Mouse (Mus musculus) bone marrow, adult 2 months (tissue): ENCODE measurements around the gene Tead1.

Experiments used
- CTCF ChIP-seq: fragments of 200-500 bp; IDR thresholded peaks from 2 replicates; pipeline ENCODE4 v1.5.1; 2011; ENCODE audit warnings: low read length, control low read depth; ENCODE audit not compliant: control insufficient read depth, insufficient read depth
- POLR2A ChIP-seq: fragments of 200-500 bp; IDR thresholded peaks from 2 replicates; pipeline ENCODE4 v1.6.1; 2011; ENCODE audit warnings: low read depth, mild to moderate bottlenecking, control low read depth, low read length, borderline replicate concordance; ENCODE audit not compliant: control insufficient read depth

DNA sequence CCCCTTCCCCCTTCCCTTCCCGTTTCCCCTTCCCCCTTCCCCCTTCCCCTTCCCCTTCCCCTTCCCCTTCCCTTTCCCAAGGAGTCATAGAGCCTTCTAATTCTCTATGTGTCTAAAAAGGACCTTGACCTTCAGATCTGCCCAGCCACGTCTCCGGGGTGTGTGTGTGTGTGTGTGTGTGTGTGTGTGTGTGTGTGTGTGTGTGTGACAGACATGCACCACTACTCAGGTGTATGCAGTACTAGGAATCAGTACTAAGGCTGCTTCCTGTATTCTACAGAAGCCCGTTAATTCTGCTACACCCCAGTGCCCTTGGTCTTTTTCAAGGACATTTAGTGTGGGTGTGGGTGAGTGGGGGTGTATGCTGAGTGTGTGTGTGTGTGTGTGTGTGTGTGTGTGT lies 27.6 kb downstream of the Tead1 start:
- no peak for TF ChIP-seq CTCF
- no peak for TF ChIP-seq POLR2A
